Mouse (Mus musculus): Measurements from ENCODE around the gene D8Ertd738e.

DNA sequence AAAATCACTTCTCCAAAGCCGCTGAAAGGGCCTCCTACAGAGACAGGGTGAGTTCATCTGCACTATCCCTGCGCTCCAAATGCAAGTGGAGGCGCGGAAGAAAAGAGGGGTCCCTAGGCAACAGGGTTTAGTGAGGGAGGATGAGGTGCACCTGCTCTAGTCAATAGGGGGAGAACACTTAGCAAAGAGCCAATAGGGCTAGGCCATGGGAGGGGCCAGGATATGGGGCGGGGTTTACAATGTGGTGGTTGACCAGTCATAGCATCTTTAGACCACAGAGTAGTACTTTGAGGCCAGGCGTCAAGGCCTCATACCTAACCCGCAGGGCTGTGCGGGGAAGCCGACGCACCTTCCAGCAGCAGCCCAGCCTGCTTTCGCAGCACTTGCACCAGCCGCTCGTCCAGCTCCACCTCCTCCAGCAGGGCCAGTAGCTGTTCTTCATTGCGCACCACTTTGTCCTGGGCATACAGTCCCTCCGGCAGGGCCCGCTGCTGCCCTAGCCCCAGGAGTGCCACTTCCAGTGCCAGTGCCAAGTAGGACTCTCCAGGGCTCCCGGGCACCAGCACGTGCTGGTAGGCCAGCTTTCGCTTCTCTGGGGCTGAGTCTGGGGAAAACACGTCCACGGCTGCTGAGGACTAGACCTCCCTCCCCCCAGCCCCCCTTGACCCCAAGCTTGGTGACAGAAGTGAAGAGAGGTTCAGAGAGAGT, 26.0 kb downstream of the D8Ertd738e start:
- no peak for TF ChIP-seq CTCF (conservative IDR thresholded peaks at IDR 0.05; ENCODE audit: low read length)
- no peak for TF ChIP-seq NANOG (IDR thresholded peaks at IDR 0.05; ENCODE audit: borderline replicate concordance, low read length)
- no peak for TF ChIP-seq POU5F1 (IDR thresholded peaks at IDR 0.05; ENCODE audit: borderline replicate concordance, low read length)
